Mouse (Mus musculus) lung, postnatal 0 days (tissue): Measurements from ENCODE around the gene Dgka. TPM values are rescaled to one million over a fixed set of nuclear protein-coding genes. Genes with fewer than 3 reads are reported as not detected.

Experiments used
- ATAC-seq: fragments of 200-750 bp; cut with Nextera tagmentation; 2 replicates; pipeline ENCODE4 v1.8.0; 2017; ENCODE audit warnings: moderate library complexity
- DNase-seq: peaks from one replicate; pipeline ENCODE4 v3.0.0-alpha.2; 2016; ENCODE audit warnings: low spot score
- H3K27ac ChIP-seq: fragments of 300-500 bp; sonication (generic); 2 replicates; pipeline ENCODE4 v1.5.1; 2014; ENCODE audit warnings: antibody characterized with exemption, mild to moderate bottlenecking, low read length, mixed read lengths
- H3K27me3 ChIP-seq: fragments of 300-500 bp; sonication (generic); replicated peaks from 2 replicates; pipeline ENCODE4 v1.6.1; 2014; ENCODE audit warnings: low read length, mixed read lengths; ENCODE audit not compliant: insufficient read depth
- H3K36me3 ChIP-seq: fragments of 300-500 bp; sonication (generic); 2 replicates; pipeline ENCODE4 v1.6.1; 2014; ENCODE audit warnings: low read length, mixed read lengths; ENCODE audit not compliant: insufficient read depth
- H3K4me1 ChIP-seq: fragments of 300-500 bp; sonication (generic); 2 replicates; pipeline ENCODE4 v1.6.1; 2014; ENCODE audit warnings: antibody characterized with exemption, low read depth, low read length, mixed read lengths; ENCODE audit not compliant: insufficient read depth
- H3K4me2 ChIP-seq: fragments of 300-500 bp; sonication (generic); replicated peaks from 2 replicates; pipeline ENCODE4 v1.6.1; 2014; ENCODE audit warnings: low read depth, mild to moderate bottlenecking, low read length, moderate library complexity, mixed read lengths
- H3K4me3 ChIP-seq: fragments of 300-500 bp; sonication (generic); 2 replicates; pipeline ENCODE4 v1.5.1; 2014; ENCODE audit warnings: low read depth, low read length
- H3K9ac ChIP-seq: fragments of 300-500 bp; sonication (generic); replicated peaks from 2 replicates; pipeline ENCODE4 v1.6.1; 2014; ENCODE audit warnings: low read depth, mild to moderate bottlenecking
- H3K9me3 ChIP-seq: fragments of 300-500 bp; sonication (generic); 2 replicates; pipeline ENCODE4 v1.6.1; 2016; ENCODE audit warnings: low read length, mixed read lengths
- CTCF ChIP-seq: IDR thresholded peaks from 2 replicates; pipeline ENCODE4 v1.5.1; 2016; ENCODE audit warnings: antibody characterized with exemption, mild to moderate bottlenecking
- EP300 ChIP-seq: IDR thresholded peaks from 2 replicates; pipeline ENCODE4 v1.6.1; 2016; ENCODE audit warnings: antibody characterized with exemption, mild to moderate bottlenecking, control low read depth
- WGBS: fragments of 180-500 bp; shearing (Covaris S2); extraction: QIAGEN DNeasy Blood & Tissue Kit; methylation state at CpG from one replicate; pipeline ENCODE4 v1.1.7; 2014; 5-methylcytosine and 5-hydroxymethylcytosine counted together
- polyA plus RNA-seq: library from polyadenylated mRNA; unstranded; fragments of >200 nt; fragmentation: Nextera tagmentation; extraction: Ambion mirVana; gene quantifications from 2 replicates; pipeline ENCODE4 v1.2.1, GENCODE M21; 2015

The Dgka gene
- polyA plus RNA-seq, 1 experiment from 2014 or later, result 16.8 TPM

DNA sequence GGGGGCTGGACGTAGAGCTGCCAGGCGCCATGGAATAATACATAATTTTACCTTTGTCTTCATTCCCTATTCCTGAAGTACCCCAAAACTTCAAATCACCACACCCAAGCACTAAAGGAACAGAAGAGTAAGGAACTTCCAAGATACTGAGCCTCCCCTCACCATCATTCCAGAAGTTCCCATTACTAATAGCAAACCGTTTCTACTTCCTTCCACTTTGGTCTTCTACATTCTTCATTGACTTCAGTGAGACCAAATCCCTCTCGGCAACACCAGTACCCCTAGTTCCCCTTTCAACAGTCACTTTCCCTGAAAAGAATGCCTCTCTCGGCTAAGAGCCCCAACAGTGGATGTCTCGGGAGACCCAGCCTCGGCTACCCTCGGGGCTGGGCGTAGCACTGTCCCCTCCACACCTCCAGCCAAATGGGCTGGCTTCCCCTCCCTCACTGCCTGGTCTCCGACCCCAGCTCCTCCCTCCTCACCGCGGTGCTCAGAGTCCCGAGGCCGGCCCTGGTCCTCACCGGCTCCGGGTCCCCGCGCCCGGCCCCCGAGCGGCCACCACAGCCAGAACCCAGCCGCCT is 49.2 kb downstream of the Dgka start:
- Histone ChIP-seq H3K4me3 (peak overlapping the region; percentile 90), H3K27ac (peak overlapping the region; percentile 99), H3K4me1 (peaks cover 4% of the 10 kb centered on the region; the same call in 1 of the 2 replicates), H3K27me3 (no peaks in the 10 kb centered on the region), H3K9me3 (no peaks in the 10 kb centered on the region), H3K4me2 (peak overlapping the region; percentile 77), H3K9ac (peak overlapping the region; percentile 96), H3K36me3 (peaks cover 9% of the 10 kb centered on the region; the same call in 1 of the 2 replicates)
- TF ChIP-seq EP300 (no peak), CTCF (no peak)
- ATAC-seq, result no peak
- DNase-seq, result no peak
- 0% methylated on average over 14 of the region's 22 CpGs for WGBS

DNA sequence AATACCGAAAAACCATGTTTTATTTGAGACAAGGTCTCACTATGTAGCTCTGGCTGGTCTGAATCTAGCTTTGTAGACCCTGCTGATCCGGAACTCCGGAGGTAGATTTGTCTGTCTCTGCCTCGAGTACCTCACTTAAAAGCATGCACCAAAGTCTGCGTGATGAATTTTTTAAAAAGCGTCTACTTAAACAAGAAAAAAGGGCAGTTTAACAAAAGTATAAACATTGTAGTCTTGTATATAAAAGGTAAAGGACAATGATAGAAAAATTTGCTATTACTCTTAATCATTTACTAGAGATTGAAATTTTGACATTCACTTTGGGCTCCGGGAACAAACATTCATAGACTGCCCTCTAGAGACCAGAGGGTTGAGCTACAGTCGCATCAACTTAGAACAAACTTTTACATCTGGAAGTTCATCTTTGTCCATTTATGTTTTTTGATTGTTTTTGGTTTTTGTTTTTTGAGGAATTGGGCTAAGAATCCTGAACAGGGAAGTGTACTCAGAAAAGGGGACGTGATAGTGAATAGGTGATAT is 70.1 kb downstream of the Dgka start:
- H3K27ac ChIP-seq, result peak overlapping the region; percentile 75
- no peaks in the 10 kb centered on the region; the same call in 1 of the 2 replicates for H3K36me3 ChIP-seq
- WGBS, result 2% methylated on average over 9 of the region's 9 CpGs
- peak; percentile 87 for DNase-seq
- peak overlapping the region; percentile 80 for H3K4me2 ChIP-seq
- H3K27me3 ChIP-seq, result no peaks in the 10 kb centered on the region
- H3K9me3 ChIP-seq, result no peaks in the 10 kb centered on the region
- H3K4me3 ChIP-seq, result peak overlapping the region; percentile 64
- H3K9ac ChIP-seq, result no peak overlapping the region; the same call in 1 of the 2 replicates
- H3K4me1 ChIP-seq, result peaks cover 6% of the 10 kb centered on the region; the same call in 1 of the 2 replicates
- TF ChIP-seq CTCF, result peak; percentile 75
- TF ChIP-seq EP300, result no peak
- peak; percentile 23; the same call in 1 of the 2 replicates for ATAC-seq

DNA sequence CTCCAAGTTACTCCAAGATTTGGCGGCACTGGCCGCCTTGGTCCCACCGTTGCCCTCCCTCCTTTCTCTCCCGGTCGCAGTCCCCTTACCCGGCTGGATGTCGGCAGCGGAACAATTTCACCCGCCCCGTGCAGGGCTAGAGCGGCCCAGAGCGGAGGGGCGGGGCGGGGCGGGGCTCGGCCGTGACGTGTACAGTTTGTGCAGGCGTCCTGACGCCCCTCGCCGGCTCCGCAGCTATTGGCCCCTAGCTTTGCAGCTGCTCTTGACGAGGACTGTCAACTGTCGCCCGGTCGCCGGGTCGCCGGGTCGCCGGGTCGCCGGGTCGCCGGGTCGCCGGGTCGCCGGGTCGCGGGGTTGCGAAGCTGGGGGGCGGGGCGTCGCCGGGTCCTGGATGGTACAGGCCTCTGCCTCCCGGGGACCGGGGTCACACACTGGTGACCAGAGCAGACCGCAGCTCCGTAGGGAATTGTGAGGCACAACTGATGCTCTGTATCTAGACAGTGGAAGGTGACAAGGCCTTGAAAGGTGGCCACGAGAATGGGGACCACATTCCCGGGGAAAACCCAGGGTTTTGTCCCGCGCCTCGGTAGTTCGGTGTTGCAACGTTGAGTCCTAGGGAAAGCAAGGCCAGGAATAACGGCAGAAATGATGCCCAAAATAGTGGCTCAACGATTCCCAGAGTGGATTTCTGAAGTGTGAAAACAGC is 70.7 kb downstream of the Dgka start, which contains the start of gene Suox:
Suox (minus strand) TSS at position 311 of the 706 bp plus-strand sequence.
- Histone ChIP-seq H3K27me3 (no peaks in the 10 kb centered on the region), H3K27ac (peak within 1 kb of the TSS; percentile 75), H3K4me2 (peak within 1 kb of the TSS; percentile 80), H3K4me3 (peak within 1 kb of the TSS; percentile 64), H3K9me3 (no peaks in the 10 kb centered on the region), H3K36me3 (no peaks in the 10 kb centered on the region), H3K9ac (peak within 1 kb of the TSS; percentile 42), H3K4me1 (peaks cover 6% of the 10 kb centered on the region; the same call in 1 of the 2 replicates)
- 0% methylated on average over 58 of the region's 60 CpGs for WGBS
- peak; percentile 93 for DNase-seq
- peak; percentile 96 for ATAC-seq
- no peak for TF ChIP-seq CTCF
- TF ChIP-seq EP300, result no peak

DNA sequence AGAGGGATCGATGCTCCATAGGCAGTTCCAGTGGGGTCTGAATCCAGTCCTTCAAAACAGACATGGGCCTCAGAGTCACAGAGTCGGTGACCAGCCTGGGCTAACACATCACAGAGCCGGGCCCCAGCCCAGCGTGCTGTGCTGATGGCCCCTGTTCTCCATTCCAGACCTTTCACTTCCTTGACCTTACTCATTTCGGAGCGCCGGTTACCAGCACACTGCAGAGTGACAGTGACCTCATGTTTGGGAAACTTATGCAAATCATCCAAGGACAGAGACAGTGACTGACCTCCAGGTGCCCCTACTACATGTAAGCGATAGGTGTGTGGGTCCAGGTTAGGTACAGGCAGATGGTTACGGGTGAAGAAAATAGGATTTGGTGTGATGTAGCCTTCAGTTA is 73.5 kb downstream of the Dgka start:
- Histone ChIP-seq H3K4me1 (peaks cover 6% of the 10 kb centered on the region; the same call in 1 of the 2 replicates), H3K36me3 (no peaks in the 10 kb centered on the region), H3K4me2 (no peak overlapping the region), H3K27ac (no peak overlapping the region), H3K9ac (no peak overlapping the region), H3K9me3 (no peaks in the 10 kb centered on the region), H3K4me3 (no peak overlapping the region), H3K27me3 (no peaks in the 10 kb centered on the region)
- no peak for DNase-seq
- TF ChIP-seq CTCF, result no peak
- TF ChIP-seq EP300, result no peak
- no peak for ATAC-seq
- WGBS, result 91% methylated on average over 9 of the region's 9 CpGs

Other genes starting within 250 kb of the Dgka start
- 5.5 and 5.9 TPM in 2 replicates for gene Myl6b, start 246.2 kb downstream of the Dgka start, polyA plus RNA-seq
- gene Esyt1, start 219.0 kb downstream of the Dgka start, polyA plus RNA-seq, result 31.1 and 38.2 TPM in 2 replicates
- 13.6 and 15.3 TPM in 2 replicates for gene Zc3h10, start 197.1 kb downstream of the Dgka start, polyA plus RNA-seq
- 2,921 and 3,267 TPM in 2 replicates for gene Rpl41, start 195.6 kb downstream of the Dgka start, polyA plus RNA-seq
- 64.2 and 66.5 TPM in 2 replicates for gene Pa2g4, start 178.9 kb downstream of the Dgka start, polyA plus RNA-seq
- 21.4 and 22.6 TPM in 2 replicates for gene Erbb3, start 155.2 kb downstream of the Dgka start, polyA plus RNA-seq
- 459 and 465 TPM in 2 replicates for gene Rps26, start 118.1 kb downstream of the Dgka start, polyA plus RNA-seq
- 1.3 and 1.5 TPM in 2 replicates for gene Ikzf4, start 98.9 kb downstream of the Dgka start, polyA plus RNA-seq
- 12.3 and 12.6 TPM in 2 replicates for gene Suox, start 70.8 kb downstream of the Dgka start, polyA plus RNA-seq
- 69.1 and 71.8 TPM in 2 replicates for gene Rab5b, start 48.6 kb downstream of the Dgka start, polyA plus RNA-seq
- 1.0 and 1.4 TPM in 2 replicates for gene Pmel, start 40.7 kb downstream of the Dgka start, polyA plus RNA-seq
- gene Cdk2, start 39.8 kb downstream of the Dgka start, polyA plus RNA-seq, result 33.9 and 34.7 TPM in 2 replicates
- gene Pym1, start 3.0 kb upstream of the Dgka start, polyA plus RNA-seq, result 23.4 and 24.9 TPM in 2 replicates
- gene Mmp19, start 46.1 kb upstream of the Dgka start, polyA plus RNA-seq, result 8.2 and 9.8 TPM in 2 replicates
- 44.0 and 51.9 TPM in 2 replicates for gene Dnajc14, start 59.2 kb upstream of the Dgka start, polyA plus RNA-seq
- gene Tmem198b, start 59.5 kb upstream of the Dgka start, polyA plus RNA-seq, result 13.6 and 13.8 TPM in 2 replicates
- gene Sarnp, start 72.5 kb upstream of the Dgka start, polyA plus RNA-seq, result 113 and 119 TPM in 2 replicates
- 59.8 and 62.1 TPM in 2 replicates for gene Ormdl2, start 76.8 kb upstream of the Dgka start, polyA plus RNA-seq
- 1.6 and 2.1 TPM in 2 replicates for gene Gdf11, start 146.9 kb upstream of the Dgka start, polyA plus RNA-seq
- gene Cd63, start 156.1 kb upstream of the Dgka start, polyA plus RNA-seq, result 761 and 764 TPM in 2 replicates
- gene Rdh5, start 178.0 kb upstream of the Dgka start, polyA plus RNA-seq, result 13.2 and 16.7 TPM in 2 replicates
- gene Bloc1s1, start 179.2 kb upstream of the Dgka start, polyA plus RNA-seq, result 228 and 243 TPM in 2 replicates
- 14.6 and 20.7 TPM in 2 replicates for gene Itga7, start 189.0 kb upstream of the Dgka start, polyA plus RNA-seq
- gene Mettl7b, start 216.1 kb upstream of the Dgka start, polyA plus RNA-seq, result 0.10 and 0.33 TPM in 2 replicates
- not detected in 2 replicates for gene Olfr9, start 244.6 kb upstream of the Dgka start, polyA plus RNA-seq